Mouse (Mus musculus) embryo, embryonic 11 days (tissue): ENCODE results near the gene Astn1.

Experiments used
- DNase-seq: peaks from one replicate; pipeline ENCODE4 v3.0.0-alpha.2; 2015

Gene Astn1

DNA sequence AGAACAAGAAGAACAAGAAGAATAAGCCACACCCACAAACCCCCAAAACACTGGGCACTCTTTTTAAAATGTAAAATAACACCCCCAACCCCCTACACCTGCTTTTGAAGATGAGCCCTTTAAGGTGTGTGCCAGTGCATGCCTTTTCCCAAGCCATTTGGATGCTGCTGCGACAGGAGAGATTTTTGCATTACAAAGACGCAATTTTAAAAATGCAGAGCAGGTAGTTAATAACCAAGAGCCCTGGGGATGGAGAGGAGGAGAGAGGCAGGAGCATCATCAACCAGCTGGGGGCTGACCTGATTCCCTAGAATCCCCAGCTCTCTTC lies at the start of gene Astn1:
Gene Astn1, plus strand, starts transcription at position 310 of the 328 bp plus-strand sequence.
- DNase-seq: no peak

DNA sequence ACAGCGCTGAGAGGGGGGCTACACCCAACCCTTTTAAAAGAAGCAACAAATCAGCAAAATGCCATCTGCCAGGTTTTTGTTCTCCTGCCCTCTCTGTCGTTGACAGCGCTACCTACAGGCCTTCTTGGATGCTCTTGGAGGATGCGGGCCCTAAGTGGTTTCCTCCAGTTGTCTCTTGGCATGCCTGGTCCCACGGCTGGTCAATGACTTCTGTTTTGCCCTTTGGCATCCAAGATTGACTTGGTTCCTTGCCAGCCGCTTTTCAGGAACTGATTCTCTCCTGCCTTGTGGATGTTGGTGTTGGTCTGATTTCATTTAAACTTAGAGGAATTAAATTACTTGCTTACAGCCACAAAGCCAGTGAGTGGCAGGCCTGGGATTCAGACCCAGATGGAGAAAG lies 38.7 kb upstream of the Astn1 start:
- no peak for DNase-seq

DNA sequence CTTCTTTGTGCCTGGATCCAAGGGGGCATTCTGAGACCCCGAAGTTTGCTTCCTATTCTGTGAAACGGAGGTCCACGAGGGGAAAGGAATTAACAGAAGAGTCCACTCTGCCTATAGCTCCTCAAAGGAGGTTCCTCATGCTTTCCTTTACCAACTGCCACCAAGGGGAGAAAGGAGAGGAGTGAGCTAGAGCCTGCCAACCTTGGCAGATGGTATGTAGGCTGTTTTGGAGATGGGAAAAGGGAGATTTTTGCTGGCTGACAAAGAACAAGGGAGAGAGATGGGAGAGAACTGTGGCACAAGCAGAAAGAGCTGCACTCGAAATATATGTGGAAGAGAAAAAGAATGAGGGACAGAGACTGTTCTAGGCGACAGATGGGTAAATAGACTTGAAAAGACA lies 33.9 kb upstream of the Astn1 start:
- no peak for DNase-seq

DNA sequence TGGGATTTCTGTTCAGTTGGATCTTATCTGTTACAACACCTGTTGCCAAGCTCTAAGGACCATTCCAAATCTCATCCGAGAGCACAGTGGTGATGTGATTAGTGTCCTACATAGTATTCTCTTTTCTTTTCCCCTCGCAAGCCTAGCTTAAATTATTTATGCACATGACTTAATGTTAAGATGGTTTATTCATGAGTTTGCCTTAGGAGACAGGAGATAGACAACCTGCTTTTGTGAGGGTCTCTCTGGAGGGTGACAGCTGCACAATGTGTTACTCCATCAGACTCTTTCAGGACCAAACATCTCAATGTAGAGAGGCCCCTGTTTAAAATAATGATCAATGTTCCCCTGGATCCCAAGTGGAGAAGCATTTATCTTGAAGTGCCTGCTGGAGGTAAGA lies 33.2 kb upstream of the Astn1 start:
- no peak for DNase-seq

DNA sequence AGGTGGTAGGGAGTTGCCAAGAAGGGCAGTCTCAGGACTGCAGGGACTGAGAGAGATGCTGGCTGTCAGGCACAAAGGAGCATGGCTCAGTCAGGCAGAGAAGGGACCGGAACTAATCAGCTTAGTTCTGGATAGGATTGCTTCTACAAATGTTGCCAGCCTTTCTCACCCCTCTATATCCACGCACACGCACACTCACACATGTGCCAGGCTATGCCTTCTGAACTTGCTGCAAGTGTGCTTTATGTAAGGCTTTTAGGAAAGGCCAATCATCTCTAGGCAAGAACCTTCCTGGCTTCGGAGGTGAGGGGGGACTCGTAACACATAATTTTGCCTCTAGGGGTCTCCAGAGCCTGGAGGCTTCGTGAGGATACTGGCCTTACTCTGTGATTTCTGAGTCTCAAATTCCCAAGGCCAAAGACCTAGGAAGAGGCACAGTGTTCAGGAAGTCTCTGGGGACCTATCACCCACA lies 18.8 kb upstream of the Astn1 start:
- peak; percentile 68 for DNase-seq

DNA sequence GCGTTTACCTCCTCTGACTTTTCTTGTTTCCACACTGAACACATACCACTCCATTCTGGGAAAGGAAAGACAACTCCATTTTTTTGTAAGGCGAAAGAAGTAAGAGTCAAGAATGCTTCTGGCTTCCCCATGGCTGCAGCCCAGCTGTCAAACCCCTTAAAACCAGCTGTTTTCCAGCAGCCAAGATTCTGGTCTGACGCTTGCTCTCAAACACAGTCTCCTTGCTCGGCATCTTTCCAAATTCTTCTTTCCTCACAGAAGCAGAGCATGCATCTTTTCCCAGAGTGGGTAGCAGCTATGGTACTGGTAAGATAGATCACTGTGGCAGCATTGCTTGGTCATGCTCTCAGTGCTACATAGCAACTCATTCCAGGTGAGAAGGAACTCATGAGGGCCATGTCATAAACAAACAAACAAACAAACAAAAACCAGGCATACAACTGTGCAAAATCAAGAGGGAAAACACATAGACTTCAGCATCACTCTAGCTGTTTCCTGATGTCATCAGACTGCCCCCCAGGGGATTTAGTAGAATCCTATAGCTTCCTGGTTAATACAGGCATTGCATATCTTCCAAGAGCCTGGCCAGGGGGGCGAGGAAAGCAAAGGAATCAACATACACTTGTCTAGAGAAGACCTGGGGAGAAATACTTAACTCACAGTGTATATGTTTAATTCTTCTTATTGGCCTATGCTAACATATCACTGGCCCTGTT lies 8.3 kb upstream of the Astn1 start:
- no peak for DNase-seq

DNA sequence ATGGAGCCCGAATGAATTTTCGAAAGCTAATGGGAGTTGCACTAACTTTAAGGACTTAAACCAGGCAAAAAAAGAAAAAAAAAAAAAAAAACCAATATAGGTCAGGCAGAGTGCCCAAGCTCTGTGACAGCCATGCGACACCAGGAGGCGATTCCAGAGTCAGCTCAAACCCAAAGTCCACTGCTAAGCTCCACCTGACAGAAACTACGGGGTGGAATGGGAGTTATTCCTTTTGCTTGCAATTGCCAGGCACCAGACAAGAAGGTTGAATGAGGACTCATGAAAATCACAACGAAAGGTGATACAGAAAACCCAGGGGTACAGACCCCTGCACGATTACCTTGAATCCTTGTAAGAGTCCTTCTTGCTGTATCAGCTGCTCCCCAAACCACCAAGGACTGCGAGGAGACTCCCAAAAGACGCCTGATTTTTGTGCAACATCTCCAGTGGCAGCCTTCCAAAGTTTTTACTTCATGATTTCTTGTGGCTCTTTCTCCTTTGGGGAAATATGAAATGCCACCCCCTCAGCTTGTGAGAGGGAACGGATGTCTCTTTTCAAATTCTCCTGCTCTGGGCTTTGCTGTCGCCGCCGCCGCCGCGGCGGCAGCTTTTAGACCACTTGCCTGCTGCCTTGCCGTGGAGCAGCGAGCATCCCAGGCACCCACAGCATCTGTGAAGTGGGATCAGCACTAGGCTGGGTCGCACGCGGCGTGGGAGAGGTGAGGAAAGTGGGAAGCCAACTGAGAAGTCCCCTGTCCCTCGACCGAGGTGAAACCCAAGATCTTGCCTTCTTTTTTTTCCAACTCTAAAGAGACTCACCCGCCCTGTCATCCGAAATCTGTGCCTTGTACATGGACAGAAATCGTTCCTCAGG lies 6.7 kb upstream of the Astn1 start:
- DNase-seq: peak; percentile 27

DNA sequence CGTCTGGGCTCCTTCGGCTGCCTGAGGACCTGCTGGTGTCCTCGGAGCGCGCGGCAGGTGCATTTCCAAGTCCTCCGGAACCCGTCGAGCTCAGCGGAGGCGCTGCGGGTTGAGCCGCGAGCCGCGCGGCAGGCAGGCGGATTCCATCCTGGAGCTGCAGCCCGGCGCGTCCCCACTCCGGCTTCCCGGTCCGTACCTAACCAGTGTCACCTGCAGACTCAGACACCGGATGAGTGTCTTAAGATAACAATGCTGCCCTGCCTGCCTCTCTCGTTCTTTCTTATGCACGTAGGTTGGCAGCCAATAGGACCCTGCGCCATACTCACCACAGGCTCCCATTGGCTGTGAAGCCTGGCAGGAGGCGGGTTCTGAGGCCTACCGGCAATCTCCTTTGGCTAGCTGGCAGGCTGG lies 6.0 kb upstream of the Astn1 start, which contains the start of gene Brinp2:
Gene Brinp2, minus strand, starts transcription at position 276 of the 411 bp plus-strand sequence.
- DNase-seq: peak; percentile 89

DNA sequence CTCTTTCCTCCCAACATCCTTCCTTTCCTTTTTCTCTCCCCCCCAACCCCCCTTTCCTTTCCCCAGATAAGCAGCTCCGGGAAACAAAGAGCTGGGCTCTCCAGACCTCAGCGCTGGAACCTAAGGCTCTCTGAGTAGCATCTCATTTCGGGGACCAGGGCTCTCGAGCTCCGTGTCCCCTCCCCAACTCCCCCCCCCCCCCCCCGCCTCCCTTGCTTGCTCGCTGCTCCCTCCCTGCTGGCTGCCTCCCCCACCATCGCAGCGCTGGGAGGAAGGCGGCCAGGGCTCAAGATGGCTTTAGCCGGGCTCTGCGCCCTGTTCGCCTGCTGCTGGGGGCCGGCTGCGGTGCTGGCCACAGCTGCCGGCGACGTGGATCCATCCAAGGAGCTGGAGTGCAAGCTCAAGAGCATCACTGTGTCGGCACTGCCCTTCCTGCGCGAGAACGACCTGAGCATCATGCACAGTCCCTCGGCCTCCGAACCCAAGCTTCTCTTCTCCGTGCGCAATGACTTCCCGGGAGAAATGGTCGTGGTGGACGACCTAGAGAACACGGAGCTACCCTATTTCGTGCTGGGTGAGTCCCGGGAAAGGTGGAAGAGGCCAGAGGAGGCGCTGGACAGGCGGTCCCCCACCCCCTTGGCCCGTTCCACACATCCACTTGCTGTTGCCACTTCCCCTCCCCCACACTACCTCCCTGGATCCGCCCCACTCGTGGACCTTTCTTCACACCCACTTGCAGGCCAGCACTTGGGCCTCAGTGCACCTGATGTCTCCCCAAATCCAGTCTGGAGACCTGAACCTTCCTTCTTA lies 424 bp downstream of the Astn1 start:
- peak; percentile 68 for DNase-seq

DNA sequence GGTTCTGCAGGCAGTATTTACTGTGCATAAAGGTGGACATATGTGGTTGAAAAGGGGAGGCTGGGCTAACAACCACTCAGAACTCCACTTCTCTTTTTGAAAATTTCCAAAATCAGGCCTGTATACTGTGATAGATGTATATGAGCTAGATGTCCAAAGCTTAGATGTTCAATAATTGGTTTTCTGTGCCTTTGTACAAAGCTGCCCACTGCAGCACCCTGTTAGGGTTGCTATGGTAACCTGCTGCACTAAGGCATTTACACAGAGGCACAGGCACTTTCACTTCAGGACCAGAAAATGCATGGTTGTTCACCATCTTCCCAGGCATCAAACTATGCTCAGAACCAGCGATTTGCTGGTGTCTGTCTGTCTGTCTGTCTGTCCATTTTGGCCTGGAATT lies 2.4 kb downstream of the Astn1 start:
- peak; percentile 47 for DNase-seq

DNA sequence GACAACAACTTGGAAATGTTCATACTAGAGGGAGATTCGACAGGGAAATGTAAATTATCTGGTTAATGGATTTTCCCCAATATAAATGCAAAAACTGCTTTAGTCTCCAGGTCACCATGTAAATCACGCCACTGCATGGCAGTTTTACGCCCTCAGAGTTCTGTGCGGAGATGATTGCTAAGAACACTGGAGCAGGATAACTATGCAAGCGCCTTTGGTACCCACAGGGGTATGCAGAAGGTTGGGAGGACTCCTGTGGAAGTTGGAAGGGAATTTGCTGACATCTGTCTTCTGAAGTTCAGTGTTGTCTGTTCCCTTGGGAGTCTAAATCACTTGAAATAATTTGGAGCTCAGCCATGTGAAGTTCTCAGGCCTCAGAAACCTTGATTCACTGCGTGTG lies 20.2 kb downstream of the Astn1 start:
- no peak for DNase-seq

DNA sequence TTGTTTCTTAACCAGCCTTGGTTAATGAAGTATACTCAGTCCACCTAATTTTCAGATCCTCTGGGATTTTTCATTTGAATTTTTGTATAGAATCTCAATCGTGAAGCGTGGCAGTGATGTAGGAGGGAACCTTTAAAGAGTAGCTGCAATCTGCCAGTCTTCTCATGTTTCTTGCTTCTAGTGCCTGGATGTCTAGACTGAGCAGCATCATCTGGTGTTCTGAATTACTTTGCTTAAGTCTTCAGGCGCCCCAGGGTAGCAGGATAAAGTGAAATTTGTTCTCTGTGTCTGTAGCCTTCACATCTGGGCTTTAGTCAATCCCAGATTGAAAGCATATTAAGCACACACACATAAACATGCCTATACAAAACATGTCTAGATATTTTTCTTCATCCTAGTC lies 21.1 kb downstream of the Astn1 start:
- no peak for DNase-seq

DNA sequence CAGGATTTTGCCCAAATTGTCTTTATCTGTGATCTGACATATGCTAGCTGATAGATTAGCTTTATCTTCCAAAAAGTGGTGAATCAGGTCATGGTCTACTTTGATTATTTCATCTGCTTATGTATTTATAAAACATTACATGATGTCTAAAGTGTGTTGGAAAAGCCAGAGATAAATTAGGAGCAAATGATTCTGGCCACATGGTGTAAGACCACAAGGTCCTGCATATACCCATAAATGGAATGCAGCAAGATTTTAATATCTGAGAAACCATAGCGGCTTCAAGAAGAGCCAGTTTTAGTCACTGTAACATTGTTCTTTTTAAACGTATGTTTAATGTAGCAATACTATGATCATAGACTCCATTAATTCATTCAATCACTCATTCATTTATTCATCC lies 23.2 kb downstream of the Astn1 start:
- DNase-seq: no peak

DNA sequence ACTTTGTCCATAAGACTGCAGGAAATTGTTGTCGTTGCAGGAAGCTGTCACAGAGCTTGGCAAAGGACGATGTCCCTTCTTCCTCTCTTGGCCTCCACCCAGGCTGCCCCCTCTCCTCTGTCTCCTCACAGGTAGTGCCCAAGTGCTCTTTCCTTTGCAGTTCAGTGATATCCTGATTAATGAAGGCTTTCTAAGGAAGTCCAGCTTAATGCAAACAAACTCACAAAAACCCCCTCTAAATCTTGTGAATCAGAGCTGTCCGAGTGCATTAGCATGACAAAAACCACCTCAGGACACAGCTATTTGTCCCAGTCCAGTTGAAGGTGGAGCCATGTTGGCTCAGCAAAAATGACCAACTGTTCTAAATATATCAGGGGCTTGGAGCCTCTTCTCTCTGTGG lies 24.7 kb downstream of the Astn1 start:
- peak; percentile 30 for DNase-seq

DNA sequence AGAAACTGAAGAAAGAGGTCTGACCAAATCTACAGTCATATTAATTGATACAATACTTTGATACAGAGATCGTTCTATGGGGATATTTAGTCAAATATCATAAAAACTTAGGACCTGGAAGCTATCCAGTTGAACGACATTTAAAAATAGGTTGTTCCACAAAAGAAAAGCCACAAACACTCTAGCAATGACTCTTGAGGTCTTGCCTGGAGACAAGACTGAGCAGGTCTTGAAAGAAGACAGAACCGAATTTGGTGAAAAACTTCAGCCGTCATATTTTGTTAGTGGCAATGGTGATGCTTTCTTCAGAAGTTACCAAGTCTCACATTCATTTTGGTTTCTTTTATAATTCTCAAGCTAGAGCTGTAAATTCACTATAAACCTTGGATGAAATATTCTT lies 26.9 kb downstream of the Astn1 start:
- no peak for DNase-seq

DNA sequence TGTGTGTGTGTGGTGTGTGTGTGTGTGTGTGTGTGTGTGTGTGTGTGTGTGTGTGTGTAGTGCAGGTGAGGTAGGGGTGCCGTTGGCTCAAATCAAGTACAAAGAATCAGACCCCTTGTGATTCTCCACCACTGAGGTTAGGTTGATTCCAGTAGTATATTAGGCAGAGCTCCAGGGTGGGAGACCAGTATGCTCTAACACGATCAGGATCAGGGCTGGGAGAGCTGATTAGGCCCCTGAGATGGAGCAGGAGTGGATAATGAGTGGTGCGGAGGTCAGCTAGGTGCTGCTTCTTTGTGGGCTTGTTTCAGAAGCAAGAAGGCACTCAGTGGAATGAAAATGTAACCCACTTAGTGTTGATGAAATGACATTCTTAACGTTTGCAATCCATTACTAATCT lies 28.6 kb downstream of the Astn1 start:
- DNase-seq: no peak

DNA sequence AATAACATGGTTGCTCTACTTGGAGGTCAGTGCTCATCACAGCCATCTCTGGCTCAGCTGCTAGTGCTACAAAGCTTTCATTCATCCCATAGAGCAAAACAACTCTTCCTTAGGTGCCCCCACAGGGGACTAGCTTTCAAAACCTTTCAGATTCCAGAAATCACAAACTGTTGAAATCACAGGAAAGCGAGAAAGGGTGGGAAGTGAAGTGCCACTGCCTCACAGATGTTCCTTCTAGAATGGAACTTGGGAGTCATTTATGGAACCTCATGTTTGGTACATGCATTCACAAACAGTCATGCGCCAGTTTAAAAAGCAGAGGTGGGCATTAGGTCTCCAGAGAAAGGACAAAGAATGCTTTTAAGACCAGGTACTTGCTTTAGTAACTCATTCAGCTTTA lies 35.0 kb downstream of the Astn1 start:
- DNase-seq: no peak

DNA sequence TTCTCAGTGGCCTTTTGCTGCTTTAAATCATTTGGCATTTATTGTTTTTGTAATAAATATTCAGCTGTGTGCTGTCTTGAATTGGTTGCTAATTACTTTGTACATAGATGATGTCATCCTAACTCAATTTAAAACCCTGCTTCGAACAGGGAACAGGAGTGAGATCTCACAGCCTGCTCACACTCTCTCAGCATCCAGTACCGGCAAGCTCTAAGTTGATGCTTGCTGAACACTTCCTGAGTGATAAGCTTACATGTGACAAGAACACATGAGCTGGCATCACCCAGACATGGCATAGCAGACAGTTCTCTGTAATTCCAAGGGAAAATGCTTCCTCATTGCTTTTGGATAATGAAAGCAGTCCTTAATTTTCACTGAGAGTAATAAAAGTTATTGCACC lies 38.8 kb downstream of the Astn1 start:
- no peak for DNase-seq

DNA sequence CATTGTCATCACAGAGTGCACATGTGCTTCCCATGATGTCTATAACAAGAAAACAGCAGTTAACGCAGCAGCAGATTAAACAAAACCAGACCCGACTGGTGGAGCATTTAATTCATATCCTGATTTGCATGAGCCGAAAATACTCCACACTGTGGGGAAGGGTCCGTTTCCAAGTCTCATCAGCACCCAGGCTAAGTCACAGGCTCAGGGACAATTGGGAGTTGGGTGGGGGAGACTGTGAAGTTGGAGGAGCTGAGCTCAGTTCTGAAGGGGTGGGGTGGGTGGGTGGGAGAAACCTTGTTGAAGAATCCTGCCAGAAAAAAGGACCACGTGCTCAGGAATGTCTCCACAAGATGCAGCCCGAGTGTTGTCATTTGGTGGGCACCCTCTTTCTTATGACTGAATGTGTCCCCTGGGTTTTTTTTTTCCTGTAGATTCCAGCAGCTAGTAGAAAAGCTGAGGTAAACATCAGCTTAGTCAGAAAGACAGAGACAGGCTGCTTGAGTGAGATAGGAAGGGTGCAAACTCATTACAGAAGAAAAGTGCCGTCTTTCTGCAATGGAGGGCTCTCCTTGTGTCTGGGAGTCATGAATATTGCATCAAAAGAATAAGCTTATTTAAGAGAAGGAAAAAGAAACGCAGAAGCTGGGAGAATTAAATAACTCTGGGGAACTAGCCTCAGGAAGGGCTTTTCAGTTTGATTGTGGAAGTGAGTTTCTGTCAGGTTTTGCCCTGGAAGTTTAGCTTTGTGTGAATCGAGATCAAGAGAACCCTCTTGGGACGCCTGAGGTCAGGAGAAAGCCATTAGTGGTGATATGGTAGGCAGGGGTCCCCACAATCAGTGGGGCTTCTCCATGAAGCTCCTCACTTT lies 44.1 kb downstream of the Astn1 start:
- no peak for DNase-seq

DNA sequence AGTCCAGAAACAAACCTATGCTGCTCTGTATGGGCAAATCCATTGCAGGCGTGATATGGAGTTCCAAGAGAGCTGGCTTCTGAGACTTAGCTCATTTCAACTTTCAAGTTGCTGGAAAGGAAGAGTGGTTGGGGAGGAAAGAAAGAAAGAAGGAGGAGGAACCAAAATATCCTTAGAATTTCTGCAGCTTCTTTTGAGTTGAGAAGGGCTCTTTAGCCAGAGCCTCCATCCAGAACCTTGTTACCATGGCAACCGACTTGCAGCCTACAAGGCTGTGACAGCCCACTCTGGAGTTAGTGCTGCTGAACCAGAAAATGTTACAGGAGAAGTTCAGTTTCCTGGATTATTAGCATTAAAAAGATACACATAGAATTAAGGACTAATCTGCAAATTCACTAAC lies 46.1 kb downstream of the Astn1 start:
- DNase-seq: peak; percentile 79

DNA sequence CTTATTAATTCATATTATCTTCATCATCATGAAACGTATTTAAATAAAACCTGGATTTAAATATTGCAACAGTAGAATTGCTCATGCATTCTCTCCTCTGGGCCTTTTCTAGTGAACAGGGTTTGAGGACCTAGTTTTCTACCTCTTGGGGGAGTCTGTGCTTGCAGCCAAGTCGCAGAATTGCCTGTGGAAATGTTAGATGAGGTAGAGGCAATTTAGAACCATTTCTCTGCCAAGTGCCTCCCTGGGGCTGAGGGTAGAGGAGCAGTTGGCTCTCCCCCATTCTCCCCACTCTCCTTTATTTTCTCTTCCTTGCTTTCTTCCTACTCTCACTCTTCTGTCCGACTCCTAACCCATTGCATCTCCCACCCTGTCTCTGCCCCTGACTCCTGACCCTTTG lies 49.1 kb downstream of the Astn1 start:
- DNase-seq: no peak

DNA sequence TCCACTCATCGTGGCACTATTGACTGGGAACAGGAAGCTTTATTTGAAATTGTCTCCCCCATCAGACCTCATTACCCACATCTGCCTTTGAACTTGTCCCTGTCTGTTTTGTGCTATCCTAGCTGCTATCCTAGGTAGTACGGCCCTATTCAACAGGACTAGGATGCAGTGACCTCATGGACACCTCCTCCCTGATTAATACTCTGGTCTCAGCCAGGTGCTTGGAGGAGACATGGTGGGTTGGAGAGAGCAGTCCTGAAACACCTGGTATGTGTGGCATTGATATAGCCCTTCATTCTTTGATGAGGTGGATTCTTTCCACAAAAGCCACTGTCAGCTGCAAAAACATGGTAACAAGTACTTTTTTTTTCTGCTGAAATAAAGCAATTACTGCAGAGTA lies 52.1 kb downstream of the Astn1 start:
- DNase-seq: no peak
